Mouse (Mus musculus) kidney, adult 2 months (tissue): ENCODE data around the gene Anxa1. TPM values are rescaled to one million over a fixed set of nuclear protein-coding genes. Genes with fewer than 3 reads are reported as not detected.
A peak's percentile ranks its signal among the peaks of the same experiment; 100 is the strongest.

Source experiments
- DNase-seq: peaks from one replicate; pipeline ENCODE4 v3.0.0; 2021
- H3K27ac ChIP-seq: fragments of 200-500 bp; 2 replicates; pipeline ENCODE4 v1.5.1; 2012; ENCODE audit warnings: low read depth, low read length, control low read depth, inconsistent platforms; ENCODE audit not compliant: insufficient read depth
- H3K27me3 ChIP-seq: fragments of 200-500 bp; replicated peaks from 2 replicates; pipeline ENCODE4 v1.6.1; 2012; ENCODE audit warnings: mild to moderate bottlenecking, moderate library complexity, low read length, inconsistent platforms; ENCODE audit not compliant: control insufficient read depth, insufficient read depth
- H3K36me3 ChIP-seq: fragments of 200-500 bp; 2 replicates; pipeline ENCODE4 v1.6.1; 2012; ENCODE audit warnings: mild to moderate bottlenecking, moderate library complexity, low read length, inconsistent platforms; ENCODE audit not compliant: control insufficient read depth, insufficient read depth
- H3K4me1 ChIP-seq: fragments of 200-500 bp; 2 replicates; pipeline ENCODE4 v1.6.1; 2011; ENCODE audit warnings: low read length; ENCODE audit not compliant: control insufficient read depth, insufficient read depth
- H3K4me3 ChIP-seq: fragments of 200-500 bp; 2 replicates; pipeline ENCODE4 v1.5.1; 2011; ENCODE audit warnings: mild to moderate bottlenecking, low read depth, low read length, control low read depth; ENCODE audit not compliant: insufficient read depth
- CTCF ChIP-seq: fragments of 200-500 bp; conservative IDR thresholded peaks from 2 replicates; pipeline ENCODE4 v1.5.1; 2011; ENCODE audit warnings: low read depth, mild to moderate bottlenecking, control low read depth, low read length, moderate library complexity, mixed read lengths; ENCODE audit not compliant: insufficient read depth, insufficient read length
- POLR2A ChIP-seq: fragments of 200-500 bp; IDR thresholded peaks from one replicate; pipeline ENCODE4 v1.6.1; 2011; ENCODE audit warnings: low read depth, low read length, control low read depth
- WGBS: fragments of 180-500 bp; shearing (Covaris S2); methylation state at CpG from one replicate; pipeline ENCODE4 v1.1.7; 2018; 5-methylcytosine and 5-hydroxymethylcytosine counted together
- polyA plus RNA-seq: library from polyadenylated mRNA; depleted of rRNA; stranded (reverse); fragments of >200 nt; gene quantifications from 2 replicates; pipeline ENCODE4 v1.2.3, GENCODE M21; 2012; rRNA removed

Anxa1 gene
- polyA plus RNA-seq, 1 experiment, result 7.5 TPM

DNA sequence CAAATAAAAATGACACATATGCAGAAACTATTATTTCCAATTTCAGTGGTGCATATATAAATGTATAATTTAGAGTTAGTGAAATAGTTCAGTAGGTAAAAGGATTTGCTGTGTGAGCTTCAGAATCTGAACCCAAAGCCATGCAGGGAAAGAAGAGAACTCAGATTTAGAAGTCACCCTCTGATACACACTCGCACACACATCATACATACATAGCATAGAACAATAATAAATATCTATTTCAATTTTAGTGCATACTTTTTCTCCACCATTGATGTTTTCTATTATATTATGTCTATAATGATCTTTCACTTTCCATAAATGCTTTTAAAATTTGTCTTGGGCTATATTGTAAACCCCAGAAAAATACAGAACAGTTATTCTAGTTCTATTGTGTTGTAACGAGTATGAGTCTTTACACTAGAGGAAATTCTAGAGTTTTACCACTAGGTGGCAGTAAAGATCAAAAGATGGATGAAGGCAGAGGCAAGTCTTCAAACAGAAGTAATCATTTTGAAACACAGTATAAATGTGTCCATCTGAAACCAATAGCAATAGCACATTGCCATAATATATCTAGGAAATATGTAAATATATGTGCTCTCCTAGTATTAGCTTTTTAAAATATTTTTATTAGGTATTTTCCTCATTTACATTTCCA, 28.7 kb downstream of the Anxa1 start:
- Histone ChIP-seq H3K4me3 (no peak overlapping the region), H3K27me3 (no peaks in the 10 kb centered on the region), H3K4me1 (no peaks in the 10 kb centered on the region), H3K36me3 (no peaks in the 10 kb centered on the region), H3K27ac (no peak overlapping the region)
- TF ChIP-seq POLR2A (no peak), CTCF (no peak)
- peak; percentile 26 for DNase-seq
- 49% methylated on average over 2 of the region's 2 CpGs for whole genome bisulfite sequencing

DNA sequence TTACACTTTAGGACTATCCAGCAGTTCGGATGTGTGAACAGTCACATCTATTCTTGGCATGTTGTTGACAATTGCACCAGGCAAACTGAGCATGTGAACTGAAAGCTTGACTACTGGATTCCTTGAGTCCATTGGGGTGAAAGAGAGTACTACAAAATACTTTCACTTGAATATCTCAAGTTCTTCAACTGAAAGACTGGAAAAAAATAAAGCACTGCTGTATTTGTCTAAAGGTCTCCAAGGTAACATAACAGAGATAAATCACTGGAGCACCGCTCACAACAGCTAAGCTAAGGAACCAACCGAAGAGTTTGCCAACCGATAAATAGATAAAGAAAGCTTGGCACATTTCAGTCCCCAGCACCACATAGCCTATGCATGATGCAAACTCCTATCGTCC, 32.1 kb downstream of the Anxa1 start:
- Histone ChIP-seq H3K4me3 (no peak overlapping the region), H3K27me3 (no peaks in the 10 kb centered on the region), H3K27ac (no peak overlapping the region), H3K36me3 (no peaks in the 10 kb centered on the region), H3K4me1 (no peaks in the 10 kb centered on the region)
- TF ChIP-seq CTCF (no peak), POLR2A (no peak)
- 62% methylated on average over 5 of the region's 5 CpGs for WGBS
- DNase-seq, result no peak

DNA sequence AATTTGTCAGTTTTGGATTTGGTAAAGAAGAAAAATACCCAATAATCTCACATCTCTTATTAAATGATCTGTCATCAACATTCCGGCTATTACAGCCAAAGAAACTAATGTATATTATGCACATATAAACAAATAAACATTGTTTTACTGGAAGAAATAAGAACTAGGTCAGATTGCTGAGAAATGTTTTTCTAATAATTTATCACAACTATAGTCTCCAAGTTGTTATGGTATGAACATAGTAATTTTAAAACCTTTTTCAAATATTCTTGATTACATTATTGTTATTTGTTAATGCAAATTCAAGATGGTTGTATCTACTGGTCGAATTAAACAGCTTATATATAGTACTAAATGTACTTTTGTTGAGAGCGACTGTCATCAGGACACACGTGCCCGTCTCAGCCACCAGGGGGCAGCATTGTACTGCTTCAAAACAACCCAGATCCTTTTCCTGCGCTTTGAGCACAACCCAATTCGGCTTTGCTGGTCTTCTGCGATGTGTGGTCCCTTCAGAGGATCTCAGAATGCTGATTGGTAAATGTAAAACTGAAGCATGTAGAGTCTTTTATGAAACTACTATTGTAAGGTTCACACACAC, 45.3 kb downstream of the Anxa1 start:
- peak; percentile 64 for DNase-seq
- H3K4me1 ChIP-seq, result no peaks in the 10 kb centered on the region
- no peaks in the 10 kb centered on the region for H3K36me3 ChIP-seq
- TF ChIP-seq POLR2A (no peak), CTCF (peak; percentile 82)
- no peak overlapping the region for H3K4me3 ChIP-seq
- WGBS, result 10% methylated on average over 8 of the region's 8 CpGs
- no peaks in the 10 kb centered on the region for H3K27me3 ChIP-seq
- H3K27ac ChIP-seq, result no peak overlapping the region

DNA sequence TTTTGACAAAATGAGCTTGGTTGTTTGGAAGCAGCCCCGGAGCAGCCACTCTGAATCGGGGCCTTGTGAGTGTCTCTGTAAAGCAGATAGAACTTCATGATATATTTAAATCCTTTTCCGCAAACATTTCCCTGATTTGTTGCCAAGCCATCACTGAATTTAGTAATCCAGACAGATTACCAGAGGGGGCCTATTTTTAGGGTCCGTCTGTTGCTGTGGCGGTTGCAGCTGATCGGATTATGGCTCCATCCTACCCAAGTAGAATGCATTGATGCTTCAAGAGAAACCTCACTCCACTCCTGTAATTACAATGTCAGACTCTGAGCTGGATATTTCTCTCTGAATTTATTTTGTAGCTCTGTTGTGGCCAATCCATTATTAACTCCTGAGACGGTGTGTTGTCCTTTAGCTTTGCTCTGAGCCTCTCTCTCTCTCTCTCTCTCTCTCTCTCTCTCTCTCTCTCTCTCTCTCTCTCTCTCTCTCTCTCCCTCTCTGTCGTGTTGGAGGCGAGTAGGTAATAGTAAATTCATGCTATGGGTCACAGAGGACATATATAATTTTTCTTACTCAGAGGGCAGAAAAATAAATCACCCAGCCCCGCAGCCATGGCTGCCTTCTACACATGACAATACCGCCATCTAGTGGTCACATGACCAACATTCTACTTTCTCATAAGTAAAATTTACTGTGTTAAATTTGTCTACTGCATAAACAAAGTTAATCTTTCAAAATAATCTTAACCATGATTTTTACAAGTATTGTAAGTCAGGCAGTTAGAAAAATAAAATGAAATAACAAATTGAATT, 46.0 kb downstream of the Anxa1 start:
- no peaks in the 10 kb centered on the region for H3K4me1 ChIP-seq
- DNase-seq, result peak; percentile 44
- TF ChIP-seq CTCF, result peak; percentile 60
- no peak for TF ChIP-seq POLR2A

DNA sequence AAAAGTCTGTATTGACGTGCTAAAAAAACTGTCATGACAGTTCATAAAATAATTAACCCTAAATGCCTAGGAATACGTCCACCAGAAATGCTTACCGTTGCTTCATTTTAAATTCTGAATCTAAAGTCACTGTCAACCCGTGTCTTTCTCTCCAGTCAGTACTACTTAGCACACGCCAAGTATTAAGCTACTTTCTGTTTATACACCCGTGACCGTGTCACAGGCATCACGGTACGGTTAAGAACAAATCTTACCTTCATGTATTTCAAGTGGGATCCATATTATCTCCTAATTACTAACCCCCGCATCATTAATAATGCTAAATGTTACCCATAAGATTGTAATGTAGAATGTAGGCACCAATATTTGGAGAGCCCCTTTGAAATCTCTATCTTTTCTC, 46.7 kb downstream of the Anxa1 start:
- H3K27ac ChIP-seq, result no peak overlapping the region
- no peaks in the 10 kb centered on the region for H3K4me1 ChIP-seq
- no peak overlapping the region for H3K4me3 ChIP-seq
- H3K36me3 ChIP-seq, result no peaks in the 10 kb centered on the region
- H3K27me3 ChIP-seq, result no peaks in the 10 kb centered on the region
- no peak for TF ChIP-seq POLR2A
- no peak for DNase-seq
- WGBS, result 60% methylated on average over 10 of the region's 10 CpGs

More for the DNA sequence above, 46.0 kb downstream of the Anxa1 start:
- no peaks in the 10 kb centered on the region for H3K36me3 ChIP-seq
- H3K27ac ChIP-seq, result no peak overlapping the region
- no peaks in the 10 kb centered on the region for H3K27me3 ChIP-seq
- whole genome bisulfite sequencing, result 50% methylated on average over 11 of the region's 11 CpGs
- no peak overlapping the region for H3K4me3 ChIP-seq

Other genes starting within 250 kb of the Anxa1 start
- 3.8 and 4.7 TPM in 2 replicates for gene Aldh1a1, start 101.8 kb upstream of the Anxa1 start, polyA plus RNA-seq